Comparison of ENCODE assay signal across 15 mouse cellular contexts in the genomic region with DNA sequence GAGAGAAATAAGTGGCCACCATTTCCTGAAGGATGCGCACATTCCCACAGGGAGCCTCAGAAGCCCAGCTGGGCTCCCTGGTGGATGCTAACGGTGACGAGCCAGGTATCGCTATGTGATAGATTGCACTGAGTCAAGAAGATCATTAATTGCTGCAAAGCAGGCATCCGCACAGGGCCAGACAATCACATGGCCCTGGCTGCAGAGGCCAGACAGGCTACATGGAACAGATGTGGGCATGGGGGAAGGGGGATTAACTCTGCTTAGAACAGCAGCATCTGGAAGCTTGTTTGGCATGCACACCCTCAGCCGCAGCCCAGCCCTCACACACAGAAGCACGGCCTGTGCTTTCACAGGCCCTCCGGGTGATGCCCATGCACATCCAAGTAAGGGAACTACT.
A peak's percentile ranks its signal among the peaks of the same experiment; 100 is the strongest.
DNase-seq lines count a peak whose midpoint lies in the region; ATAC-seq and TF ChIP-seq lines count a peak whose summit lies in the region.
"Had no signal": no experiment of that assay in that cellular context is flagged by ENCODE, and none has a peak within 500 bp of the region (broad histone marks: within the 10 kb centered on the region; RNA-seq: fewer than 3 reads in every experiment).

No protein-coding gene starts in this region.

- H3K4me2 ChIP-seq in hindbrain, postnatal 0 days (ENCODE audit: low read depth, low read length), result no peak overlapping the region
- no peak overlapping the region for H3K4me2 ChIP-seq in limb, embryonic 14.5 days (replicated peaks; ENCODE audit: low read depth, low read length, severe bottlenecking)
- H3K4me2 ChIP-seq: heart, embryonic 13.5 days had no signal

- TF ChIP-seq CTCF in hindbrain, postnatal 0 days (IDR thresholded peaks at IDR 0.05; ENCODE audit: low read depth), result no peak

- H3K9ac ChIP-seq in hindbrain, postnatal 0 days (replicated peaks; ENCODE audit: low read length), result no peak overlapping the region
- H3K9ac ChIP-seq in limb, embryonic 14.5 days (ENCODE audit: low read depth, low read length, severe bottlenecking), result no peak overlapping the region
- H3K9ac ChIP-seq: heart, embryonic 13.5 days had no signal

- H3K27ac ChIP-seq in hindbrain, embryonic 10.5 days, result peak overlapping the region; percentile 66
- no peak overlapping the region for H3K27ac ChIP-seq in hindbrain, postnatal 0 days
- no peak overlapping the region for H3K27ac ChIP-seq in limb, embryonic 14.5 days (replicated peaks; ENCODE audit: low read depth, low read length)
- H3K27ac ChIP-seq: forebrain, embryonic 10.5 days; macrophage had no signal

- no peak for TF ChIP-seq POLR2A in limb, embryonic 14.5 days (IDR thresholded peaks at IDR 0.05; ENCODE audit: borderline replicate concordance, extremely low read depth, insufficient read depth, insufficient read length)

- H3K27me3 ChIP-seq in hindbrain, embryonic 10.5 days (ENCODE audit: insufficient read depth, poor library complexity, severe bottlenecking), result no peaks in the 10 kb centered on the region
- H3K27me3 ChIP-seq in hindbrain, postnatal 0 days (ENCODE audit: insufficient read depth, low read length), result no peaks in the 10 kb centered on the region
- H3K27me3 ChIP-seq in limb, embryonic 14.5 days (ENCODE audit: control insufficient read depth, insufficient read depth, low read length), result no peaks in the 10 kb centered on the region
- H3K27me3 ChIP-seq: heart, embryonic 13.5 days; Patski had no signal

- H3K36me3 ChIP-seq in hindbrain, embryonic 10.5 days, result no peaks in the 10 kb centered on the region
- no peaks in the 10 kb centered on the region for H3K36me3 ChIP-seq in hindbrain, postnatal 0 days (ENCODE audit: insufficient read depth, low read length)
- H3K36me3 ChIP-seq in limb, embryonic 14.5 days (ENCODE audit: control insufficient read depth, insufficient read depth, low read length), result no peaks in the 10 kb centered on the region
- H3K36me3 ChIP-seq: forebrain, embryonic 10.5 days; heart, embryonic 13.5 days had no signal

- peaks cover 59% of the 10 kb centered on the region for H3K4me1 ChIP-seq in hindbrain, embryonic 10.5 days (replicated peaks)
- no peaks in the 10 kb centered on the region; the same call in 1 of the 2 replicates for H3K4me1 ChIP-seq in hindbrain, postnatal 0 days (ENCODE audit: insufficient read depth, low read length)
- peaks cover 32% of the 10 kb centered on the region for H3K4me1 ChIP-seq in limb, embryonic 14.5 days (ENCODE audit: control insufficient read depth, insufficient read depth, low read length)

- ATAC-seq in hindbrain, postnatal 0 days, result no peak; the same call in 1 of the 2 replicates
- ATAC-seq in limb, embryonic 14.5 days (ENCODE audit: low FRiP score, low read depth), result no peak
- ATAC-seq: Patski had no signal

- no peak for DNase-seq in hindbrain, embryonic 10.5 days (ENCODE audit: low spot score)
- no peak for DNase-seq in hindbrain, postnatal 0 days (ENCODE audit: low spot score)
- peak; percentile 29 for DNase-seq in retina, postnatal 7 days (ENCODE audit: low read depth, low spot score)
- no peak for DNase-seq in retina, postnatal 1 day
- peak; percentile 34 for DNase-seq in limb, embryonic 14.5 days (ENCODE audit: low spot score)
- DNase-seq in right cerebral cortex, adult 18-20 months, result no peak
- no peak for DNase-seq in testis, postnatal 10 days (ENCODE audit: low spot score)
- DNase-seq in kidney, postnatal 10 days, result no peak
- DNase-seq: adrenal gland, postnatal 25 days; cerebellum, postnatal 10 days; kidney, adult 18-20 months had no signal

- H3K4me3 ChIP-seq in hindbrain, embryonic 10.5 days, result no peak overlapping the region
- no peak overlapping the region for H3K4me3 ChIP-seq in hindbrain, postnatal 0 days (ENCODE audit: low read length)
- H3K4me3 ChIP-seq in limb, embryonic 14.5 days (replicated peaks; ENCODE audit: low read length), result no peak overlapping the region
- H3K4me3 ChIP-seq: forebrain, embryonic 10.5 days; heart, embryonic 13.5 days had no signal

- no peaks in the 10 kb centered on the region for H3K9me3 ChIP-seq in hindbrain, embryonic 10.5 days
- H3K9me3 ChIP-seq in hindbrain, postnatal 0 days (ENCODE audit: low read length), result no peaks in the 10 kb centered on the region
- no peaks in the 10 kb centered on the region for H3K9me3 ChIP-seq in limb, embryonic 14.5 days (ENCODE audit: control insufficient read depth, low read length)
- H3K9me3 ChIP-seq: forebrain, embryonic 10.5 days; heart, embryonic 13.5 days had no signal

- 71% methylated on average over 8 of the region's 8 CpGs for WGBS in hindbrain, embryonic 10.5 days
- 55% methylated on average over 8 of the region's 8 CpGs for WGBS in hindbrain, postnatal 0 days
- WGBS in limb, embryonic 14.5 days, result 18% methylated on average over 8 of the region's 8 CpGs

Comparison
In these comparisons a context has a peak if more than half of its experiments do, and no peak if none do; other contexts are left out.
1. DNase-seq: peak in retina, postnatal 7 days (single experiment) and limb, embryonic 14.5 days (single experiment); none in hindbrain, embryonic 10.5 days (single experiment), hindbrain, postnatal 0 days (single experiment), retina, postnatal 1 day (single experiment), right cerebral cortex, adult 18-20 months (single experiment), testis, postnatal 10 days (single experiment) and kidney, postnatal 10 days (single experiment).